Mouse (Mus musculus): ENCODE results near the gene Tle3.

DNA sequence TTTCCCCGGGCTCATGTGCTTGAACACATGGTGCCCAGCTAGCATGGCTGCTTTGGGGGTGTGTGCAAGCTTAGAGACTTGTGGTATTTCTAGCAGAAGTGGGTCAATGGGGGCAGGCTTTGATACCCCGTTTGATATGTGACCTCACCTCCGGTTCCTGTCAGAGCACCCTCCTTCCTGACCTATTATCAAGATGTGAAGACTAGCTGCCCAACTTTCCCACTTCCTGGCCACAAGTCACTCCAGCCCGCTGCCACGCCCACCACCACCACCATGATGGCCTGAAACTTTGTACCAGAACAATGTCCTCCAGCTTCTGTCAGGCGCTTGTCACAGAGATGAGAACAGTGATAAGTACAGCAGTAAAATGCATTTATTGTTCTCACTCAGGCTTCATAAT is 54.9 kb downstream of the Tle3 start:
- TF ChIP-seq CTCF (IDR thresholded peaks at IDR 0.05; ENCODE audit: low read depth) = no peak
- no peak for TF ChIP-seq EP300 (optimal IDR thresholded peaks at IDR 0.05)
